Comparison of ENCODE assay signal across 9 mouse cellular contexts in the genomic region with DNA sequence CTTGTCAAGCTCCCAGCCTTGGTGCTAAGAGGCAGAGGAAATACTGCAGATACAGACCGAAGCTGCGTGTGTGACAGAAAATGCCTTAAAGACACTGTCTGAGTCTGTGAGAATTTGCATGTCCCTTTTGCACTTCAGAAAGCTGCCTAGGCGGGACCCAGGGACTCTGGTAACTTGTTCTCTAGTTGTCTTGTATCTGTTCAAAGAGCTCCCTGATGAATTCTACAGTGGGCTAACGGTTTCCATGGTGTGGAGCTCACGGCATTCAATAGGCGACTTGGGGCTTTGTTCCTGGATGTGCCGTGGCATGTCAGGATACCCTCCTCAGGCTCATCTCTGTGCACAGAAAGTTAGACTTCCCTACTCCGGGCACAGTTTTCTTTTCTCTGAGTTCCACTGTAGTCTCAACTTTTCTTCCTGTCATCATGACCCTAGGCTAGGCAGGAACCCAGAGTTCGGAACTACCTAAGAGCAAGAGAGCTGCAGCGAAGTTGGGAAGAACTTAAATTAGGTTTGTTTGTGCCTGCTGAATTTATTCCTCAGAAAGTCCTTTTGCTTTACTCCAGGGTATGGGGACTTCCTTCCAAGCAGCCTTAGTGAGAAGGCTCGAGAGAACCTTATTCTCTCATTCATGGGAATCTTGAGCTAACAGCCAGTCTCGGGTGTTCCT.
DNase-seq lines count a peak whose midpoint lies in the region; ATAC-seq lines count a peak whose summit lies in the region.
"Had no signal": no experiment of that assay in that cellular context is flagged by ENCODE, and none has a peak within 500 bp of the region (broad histone marks: within the 10 kb centered on the region; RNA-seq: fewer than 3 reads in every experiment).

No protein-coding gene starts in this region.

- ATAC-seq in kidney, embryonic 16.5 days (ENCODE audit: low FRiP score, low TSS enrichment): no peak
- ATAC-seq in intestine, embryonic 14.5 days (replicated peaks; ENCODE audit: low FRiP score, low TSS enrichment, low read depth): no peak

- peak overlapping the region; percentile 93 for H3K27ac ChIP-seq in kidney, embryonic 16.5 days (ENCODE audit: low read length)
- H3K27ac ChIP-seq in embryonic facial prominence, embryonic 10.5 days (replicated peaks): peak overlapping the region; percentile 88
- peak overlapping the region; percentile 95 for H3K27ac ChIP-seq in intestine, embryonic 14.5 days (ENCODE audit: low read depth)

- H3K4me2 ChIP-seq in kidney, embryonic 16.5 days (replicated peaks; ENCODE audit: low read depth, low read length): peak overlapping the region; percentile 58
- H3K4me2 ChIP-seq in intestine, embryonic 14.5 days (ENCODE audit: low read length): peak overlapping the region; percentile 62

- no peaks in the 10 kb centered on the region for H3K9me3 ChIP-seq in kidney, embryonic 16.5 days (ENCODE audit: low read length)
- no peaks in the 10 kb centered on the region for H3K9me3 ChIP-seq in embryonic facial prominence, embryonic 10.5 days
- H3K9me3 ChIP-seq in intestine, embryonic 14.5 days (ENCODE audit: control insufficient read depth, low read length): no peaks in the 10 kb centered on the region

- 28% methylated on average over 12 of the region's 12 CpGs for WGBS in kidney, embryonic 16.5 days
- WGBS in embryonic facial prominence, embryonic 10.5 days: 14% methylated on average over 12 of the region's 12 CpGs
- WGBS in intestine, embryonic 14.5 days: 25% methylated on average over 12 of the region's 12 CpGs

- H3K9ac ChIP-seq in kidney, embryonic 16.5 days (replicated peaks; ENCODE audit: low read length): peak overlapping the region; percentile 71
- H3K9ac ChIP-seq in intestine, embryonic 14.5 days (ENCODE audit: low read length): peak overlapping the region; percentile 60

- peaks cover 4% of the 10 kb centered on the region; the same call in 1 of the 2 replicates for H3K36me3 ChIP-seq in kidney, embryonic 16.5 days (ENCODE audit: insufficient read depth, low read length)
- H3K36me3 ChIP-seq in embryonic facial prominence, embryonic 10.5 days (replicated peaks): peaks cover 13% of the 10 kb centered on the region
- H3K36me3 ChIP-seq in intestine, embryonic 14.5 days (ENCODE audit: control insufficient read depth, insufficient read depth, low read length): peaks cover 12% of the 10 kb centered on the region

- DNase-seq in kidney, adult 9 months: no peak
- DNase-seq in embryonic facial prominence, embryonic 10.5 days (ENCODE audit: low spot score): peak; percentile 45
- DNase-seq in intestine, embryonic 14.5 days (ENCODE audit: low spot score): peak; percentile 70
- DNase-seq in neural tube, embryonic 10.5 days (ENCODE audit: extremely low spot score, low spot score): peak; percentile 60
- no peak for DNase-seq in gastrocnemius, adult 18-20 months (ENCODE audit: low spot score)
- no peak for DNase-seq in cerebellum, postnatal 4 days (ENCODE audit: low spot score in 2 of 2)
- no peak for DNase-seq in cerebellum, adult 11-12 months

- peaks cover 30% of the 10 kb centered on the region for H3K4me1 ChIP-seq in kidney, embryonic 16.5 days (ENCODE audit: insufficient read depth, low read length)
- peaks cover 64% of the 10 kb centered on the region for H3K4me1 ChIP-seq in embryonic facial prominence, embryonic 10.5 days
- H3K4me1 ChIP-seq in intestine, embryonic 14.5 days (replicated peaks; ENCODE audit: control insufficient read depth, insufficient read depth, low read length): peaks cover 33% of the 10 kb centered on the region

- peak overlapping the region; percentile 51 for H3K4me3 ChIP-seq in kidney, embryonic 16.5 days (ENCODE audit: low read length)
- H3K4me3 ChIP-seq in embryonic facial prominence, embryonic 10.5 days: peak overlapping the region; percentile 56
- peak overlapping the region; percentile 47 for H3K4me3 ChIP-seq in intestine, embryonic 14.5 days (ENCODE audit: low read depth, low read length)

- H3K27me3 ChIP-seq in kidney, embryonic 16.5 days (ENCODE audit: insufficient read depth, low read length): no peaks in the 10 kb centered on the region
- H3K27me3 ChIP-seq in embryonic facial prominence, embryonic 10.5 days (replicated peaks; ENCODE audit: low read depth, poor library complexity, severe bottlenecking): no peaks in the 10 kb centered on the region
- H3K27me3 ChIP-seq in intestine, embryonic 14.5 days (replicated peaks; ENCODE audit: control insufficient read depth, insufficient read depth, low read length): no peaks in the 10 kb centered on the region
- H3K27me3 ChIP-seq: Patski had no signal

Comparison
In these comparisons a context has a peak if more than half of its experiments do, and no peak if none do; other contexts are left out.
1. DNase-seq: peak in embryonic facial prominence, embryonic 10.5 days (single experiment), intestine, embryonic 14.5 days (single experiment) and neural tube, embryonic 10.5 days (single experiment); none in kidney, adult 9 months (single experiment), gastrocnemius, adult 18-20 months (single experiment), cerebellum, postnatal 4 days (0 of 2) and cerebellum, adult 11-12 months (single experiment).
2. Peak in every context shown above with its lines, with median percentiles within 50 percentile points of each other: H3K27ac ChIP-seq and H3K4me3 ChIP-seq.